Mouse (Mus musculus) WW6 (cell line): ENCODE measurements at regions not wholly inside any gene's neighbourhood (a gene's known extent, or its start where the extent isn't known, plus 50 kb on each side); places are given as distances from the start of the nearest gene placed in this dataset.

Experiments used
- DNase-seq: peaks from one replicate; pipeline ENCODE4 v3.0.0-alpha.2; 2013; ENCODE audit warnings: low read depth, low spot score

DNA sequence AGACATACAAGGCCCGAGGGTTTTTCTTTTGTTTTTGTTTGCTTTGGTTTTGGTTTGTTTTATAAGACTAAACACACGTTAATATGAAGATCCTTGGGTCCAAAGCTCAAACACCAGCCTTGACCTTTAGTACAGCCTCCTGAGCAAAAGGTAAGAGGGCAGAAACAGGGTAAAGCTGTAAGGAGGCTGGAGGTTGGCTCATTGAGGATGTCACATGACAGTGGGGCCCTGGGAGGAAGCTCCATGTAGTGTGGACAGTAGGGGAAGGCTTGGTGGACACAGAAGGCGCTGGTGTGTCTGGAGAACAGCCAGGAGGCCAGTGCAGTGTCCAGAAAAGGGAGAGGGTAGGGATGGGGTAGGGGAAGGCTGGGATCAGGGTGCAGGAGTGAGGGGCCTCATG is 89.6 kb upstream of the Cdh4 start:
- DNase-seq = no peak

DNA sequence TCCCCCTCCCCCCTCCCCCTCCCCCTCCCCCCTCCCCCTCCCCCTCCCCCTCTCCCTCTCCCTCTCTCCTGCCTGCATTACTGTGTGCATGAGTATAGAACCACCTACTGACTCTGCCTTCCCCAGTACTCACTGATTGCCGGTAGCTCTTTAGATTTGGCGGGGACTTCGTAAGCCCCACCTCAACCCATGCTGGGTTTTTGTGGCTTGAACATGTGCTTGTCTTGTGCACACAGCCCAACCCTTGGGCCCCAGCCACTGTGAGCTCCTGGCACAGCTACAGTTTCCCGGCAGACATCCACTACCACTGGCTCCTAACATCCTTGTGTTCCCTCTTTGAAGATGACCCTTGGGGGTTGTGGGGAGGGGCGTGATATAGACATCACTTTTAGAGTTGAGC is 87.4 kb upstream of the Cdh4 start:
- no peak for DNase-seq

DNA sequence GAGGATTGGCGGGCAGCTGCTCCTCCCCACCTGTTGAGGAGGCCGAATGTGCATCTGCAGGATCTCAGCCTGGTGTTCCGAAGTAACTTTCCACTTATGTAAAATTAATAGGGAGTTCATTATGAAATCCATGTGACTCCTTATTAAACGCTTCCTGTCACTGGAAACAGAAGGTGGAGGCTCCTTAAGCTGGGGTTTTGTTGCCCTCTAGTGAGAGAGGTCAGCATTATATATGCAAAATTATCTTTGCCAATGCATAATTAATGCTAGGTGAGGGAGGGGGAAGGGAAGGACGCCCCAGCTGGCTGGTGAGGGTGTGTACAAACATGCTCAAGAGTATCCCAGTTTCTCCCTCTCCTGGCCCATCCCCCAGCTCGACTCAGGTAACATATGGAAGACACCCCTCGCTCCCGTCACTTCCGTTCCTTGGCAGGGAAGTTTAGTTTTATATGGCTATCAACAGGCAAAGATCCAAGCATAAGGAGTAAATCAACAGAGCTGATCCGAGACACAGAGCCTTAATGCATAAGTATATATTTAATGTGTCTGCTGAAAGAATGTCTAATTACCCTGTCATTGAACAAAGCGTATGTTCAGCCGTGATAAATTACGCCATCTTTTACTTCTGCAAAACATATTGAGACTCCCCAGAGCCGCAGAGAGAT is 71.2 kb upstream of the Cdh4 start:
- DNase-seq = no peak

DNA sequence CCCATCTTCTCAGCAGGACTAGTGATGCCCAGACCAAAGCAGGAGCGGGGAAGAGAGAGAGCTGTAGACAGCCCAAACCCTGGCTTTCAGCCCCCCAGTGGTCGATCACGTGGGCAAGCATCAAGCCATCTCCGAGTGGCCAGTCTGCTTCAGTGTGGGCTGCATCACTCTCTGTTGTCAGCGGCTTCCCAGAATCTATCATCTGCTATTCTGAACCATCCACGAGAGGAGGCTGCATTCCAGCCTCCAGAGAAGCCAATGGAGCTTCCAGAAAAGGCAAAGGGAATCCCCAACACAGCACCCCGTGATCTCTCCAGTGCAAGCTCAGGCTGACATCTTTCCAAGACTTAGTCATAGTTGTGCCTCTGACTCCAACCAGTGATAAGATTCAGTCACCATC is 70.7 kb upstream of the Cdh4 start:
- DNase-seq = no peak

DNA sequence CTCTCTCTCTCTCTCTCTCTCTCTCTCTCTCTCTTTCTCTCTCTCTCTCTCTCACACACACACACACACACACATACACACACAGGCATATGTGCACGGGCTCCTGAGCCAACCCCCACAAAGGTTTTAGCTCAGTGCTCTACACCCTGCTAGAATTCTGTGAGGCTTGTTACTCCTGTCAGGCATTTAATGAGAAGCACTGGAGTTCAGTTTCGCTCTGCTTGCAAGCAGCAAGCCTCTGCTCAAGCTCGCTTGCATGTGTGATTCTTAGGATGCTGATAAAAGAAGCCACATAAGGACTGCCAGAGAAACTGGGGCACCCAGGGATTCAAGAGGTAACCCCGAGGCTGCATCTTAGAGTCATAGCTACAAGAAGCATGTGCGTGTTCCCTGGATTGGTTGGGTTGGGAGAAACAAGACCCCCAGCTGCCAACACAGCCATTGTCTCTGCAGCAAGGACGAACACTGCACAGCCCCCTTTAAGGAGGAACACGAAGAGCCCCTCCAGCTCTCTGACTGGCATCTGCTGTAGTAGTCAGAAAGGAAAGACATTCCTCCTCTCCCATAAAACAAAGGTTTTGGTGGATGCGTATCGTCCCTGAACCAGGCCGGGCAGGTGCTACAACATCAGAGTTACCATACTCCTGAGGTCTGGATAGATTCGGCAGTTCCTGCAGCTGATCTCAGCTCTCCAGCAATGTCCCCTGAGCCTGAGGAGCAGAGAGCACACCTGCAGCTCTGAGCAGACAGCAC is 62.4 kb upstream of the Cdh4 start:
- no peak for DNase-seq

DNA sequence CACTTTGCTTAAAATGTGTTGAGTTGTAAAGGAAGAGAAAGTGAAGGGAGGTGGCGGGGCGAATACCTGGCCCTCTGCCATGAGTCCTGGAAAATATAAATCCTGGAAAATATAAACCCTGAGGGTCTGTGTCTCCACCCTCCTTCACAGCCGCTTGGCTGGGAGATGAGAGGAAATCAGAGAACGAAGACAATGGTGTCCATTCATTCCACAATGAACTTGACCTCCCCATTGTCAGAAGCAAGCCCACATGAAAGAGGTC is 61.9 kb upstream of the Cdh4 start:
- DNase-seq = no peak

DNA sequence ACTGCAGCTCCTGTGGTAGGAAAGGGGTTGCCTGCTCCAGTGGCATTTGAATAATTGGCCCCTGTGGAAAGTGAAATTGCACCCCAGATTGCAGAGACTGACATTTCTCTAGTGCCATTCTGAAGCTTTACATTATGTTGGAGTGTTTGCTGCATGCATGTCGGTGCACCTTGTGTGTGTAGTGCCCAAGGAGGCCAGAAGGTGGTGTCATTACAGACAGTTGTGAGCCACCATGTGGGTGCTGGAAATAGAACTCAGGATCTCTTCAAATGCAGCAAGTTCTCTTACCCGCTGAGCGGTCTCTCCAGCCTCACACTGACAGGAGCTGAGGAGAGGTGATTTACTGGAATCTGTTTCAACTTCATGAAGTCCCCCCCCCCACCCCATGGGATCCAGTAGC is 60.3 kb upstream of the Cdh4 start:
- DNase-seq = no peak

DNA sequence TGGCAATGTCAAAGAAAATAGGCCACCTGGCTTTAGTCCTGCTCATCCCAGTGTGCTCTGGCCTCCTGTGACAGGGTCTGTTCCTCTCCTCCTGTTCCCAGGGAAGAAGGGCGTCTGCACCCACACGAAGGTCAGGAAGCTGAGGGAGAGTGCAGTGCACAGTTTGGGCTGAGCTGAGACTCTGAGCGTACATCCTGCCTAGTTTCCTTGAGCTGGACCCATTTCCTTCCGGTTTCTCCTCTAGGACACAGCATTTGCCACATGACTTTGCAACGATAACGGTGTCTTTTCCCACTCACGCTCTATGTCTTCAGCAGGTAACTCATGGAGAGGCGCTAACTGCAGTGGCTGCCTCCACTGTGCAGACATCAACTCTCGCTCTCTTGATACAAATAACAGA is 59.6 kb upstream of the Cdh4 start:
- no peak for DNase-seq

DNA sequence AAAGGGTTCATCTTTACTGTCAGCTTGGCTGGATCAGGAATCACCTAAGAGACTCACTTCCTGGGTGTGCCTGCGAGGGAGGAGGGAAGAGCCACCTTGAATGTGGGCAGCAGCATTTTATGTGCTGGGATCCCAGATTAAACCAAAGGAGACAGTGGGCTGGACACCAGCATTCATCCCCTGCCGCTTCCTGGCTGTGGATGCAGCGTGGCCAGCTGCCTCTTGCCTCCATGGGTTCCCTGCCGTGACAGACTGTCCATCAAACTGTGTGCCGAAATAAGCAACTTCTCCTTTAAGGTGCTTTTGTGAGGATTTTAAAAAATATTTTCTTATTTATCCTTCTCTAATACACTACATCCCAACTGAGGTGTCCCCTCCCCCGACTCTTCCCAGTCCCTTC is 55.4 kb upstream of the Cdh4 start:
- no peak for DNase-seq

DNA sequence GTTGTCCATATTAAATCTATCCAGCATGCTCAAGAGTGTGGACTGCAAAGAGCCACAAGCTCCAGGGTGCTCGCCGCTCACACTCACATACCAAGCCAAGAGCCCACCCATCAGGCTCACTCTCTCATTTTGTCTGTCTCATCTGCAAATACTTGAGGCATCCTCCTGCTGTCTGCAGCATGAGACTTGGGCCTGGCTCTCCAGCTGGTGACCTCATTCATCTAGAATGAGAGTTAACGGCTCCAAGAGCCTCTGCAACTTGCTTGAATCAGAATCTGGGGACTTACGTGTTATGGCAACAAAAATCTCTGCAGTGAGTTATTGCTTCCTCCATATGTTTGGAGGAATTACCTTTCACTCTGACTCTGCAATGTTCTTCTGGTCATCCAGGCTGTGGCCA is 51.7 kb upstream of the Cdh4 start:
- DNase-seq = no peak

DNA sequence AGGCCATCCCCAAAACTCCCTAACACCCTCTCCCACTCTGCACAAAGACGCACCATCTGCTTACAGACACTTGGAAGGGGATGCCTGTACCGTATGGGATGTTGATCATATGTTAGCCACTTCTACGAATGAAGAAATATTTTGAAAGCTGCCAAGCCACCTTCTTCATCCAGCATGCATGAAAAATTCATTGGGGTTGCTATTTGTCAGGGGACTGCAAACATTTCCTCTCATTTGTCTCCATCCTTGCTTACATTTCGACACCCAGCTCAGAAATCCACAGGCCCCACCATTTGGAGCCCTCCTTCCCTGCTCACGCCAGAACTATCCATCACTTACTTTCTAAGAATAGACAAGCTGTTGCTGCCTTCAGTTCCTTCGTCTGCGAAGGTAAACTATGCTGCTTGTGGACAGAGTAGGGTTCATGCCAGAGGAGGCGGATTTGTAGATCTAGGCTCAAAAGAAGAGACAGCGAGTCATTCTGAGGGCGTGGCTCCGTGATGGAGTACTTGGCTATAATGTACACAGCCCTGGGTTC is 51.2 kb upstream of the Cdh4 start:
- no peak for DNase-seq
